Mouse (Mus musculus): ENCODE measurements at regions not wholly inside any gene's neighbourhood (a gene's known extent, or its start where the extent isn't known, plus 50 kb on each side); places are given as distances from the start of the nearest gene placed in this dataset.
A peak's percentile ranks its signal among the peaks of the same experiment; 100 is the strongest.

GRCm38 (mm10) chr13:90515773-90516503 is 389.2 kb downstream of the Atp6ap1l start:
- TF ChIP-seq CTCF (conservative IDR thresholded peaks at IDR 0.05; ENCODE audit: insufficient read depth, insufficient read length, low read depth, low read length) (peak; percentile 22; the same call in 1 of the 2 replicates), POLR2A (IDR thresholded peaks at IDR 0.05; ENCODE audit: low read depth, low read length) (no peak)
- H3K4me3 ChIP-seq (ENCODE audit: insufficient read depth, low read depth, low read length), result no peak overlapping the region
- H3K27ac ChIP-seq (ENCODE audit: insufficient read depth, low read depth, low read length), result 0 out of 2 replicates have a peak overlapping the region, but pooled peaks have one; percentile 12
- no peaks in the 10 kb centered on the region for H3K36me3 ChIP-seq (ENCODE audit: control insufficient read depth, insufficient read depth, low read length)
- 36% methylated on average over 3 of the region's 3 CpGs for WGBS
- DNase-seq, result peak; percentile 88
- peaks cover 4% of the 10 kb centered on the region; the same call in 1 of the 2 replicates for H3K4me1 ChIP-seq (ENCODE audit: control insufficient read depth, insufficient read depth, low read length)
- H3K27me3 ChIP-seq (replicated peaks; ENCODE audit: control insufficient read depth, insufficient read depth, low read length), result no peaks in the 10 kb centered on the region

- H3K4me3 ChIP-seq (ENCODE audit: insufficient read depth, low read depth, low read length), result no peak overlapping the region
- DNase-seq, result no peak
- 68% methylated on average over 4 of the region's 4 CpGs for WGBS
- H3K27me3 ChIP-seq (replicated peaks; ENCODE audit: control insufficient read depth, insufficient read depth, low read length), result no peaks in the 10 kb centered on the region
- TF ChIP-seq POLR2A (IDR thresholded peaks at IDR 0.05; ENCODE audit: low read depth, low read length) (no peak), CTCF (conservative IDR thresholded peaks at IDR 0.05; ENCODE audit: insufficient read depth, insufficient read length, low read depth, low read length) (no peak)
- H3K27ac ChIP-seq (ENCODE audit: insufficient read depth, low read depth, low read length), result no peak overlapping the region
- no peaks in the 10 kb centered on the region for H3K36me3 ChIP-seq (ENCODE audit: control insufficient read depth, insufficient read depth, low read length)
- peaks cover 4% of the 10 kb centered on the region; the same call in 1 of the 2 replicates for H3K4me1 ChIP-seq (ENCODE audit: control insufficient read depth, insufficient read depth, low read length)
Observed at GRCm38 (mm10) chr13:90513867-90514266, 391.3 kb downstream of the Atp6ap1l start.

GRCm38 (mm10) chr13:90512786-90513401 is 392.3 kb downstream of the Atp6ap1l start:
- H3K27me3 ChIP-seq (replicated peaks; ENCODE audit: control insufficient read depth, insufficient read depth, low read length), result no peaks in the 10 kb centered on the region
- no peak for DNase-seq
- no peaks in the 10 kb centered on the region for H3K36me3 ChIP-seq (ENCODE audit: control insufficient read depth, insufficient read depth, low read length)
- peaks cover 4% of the 10 kb centered on the region; the same call in 1 of the 2 replicates for H3K4me1 ChIP-seq (ENCODE audit: control insufficient read depth, insufficient read depth, low read length)
- 77% methylated on average over 2 of the region's 2 CpGs for WGBS
- H3K4me3 ChIP-seq (ENCODE audit: insufficient read depth, low read depth, low read length), result no peak overlapping the region
- TF ChIP-seq POLR2A (IDR thresholded peaks at IDR 0.05; ENCODE audit: low read depth, low read length) (no peak), CTCF (conservative IDR thresholded peaks at IDR 0.05; ENCODE audit: insufficient read depth, insufficient read length, low read depth, low read length) (no peak)
- H3K27ac ChIP-seq (ENCODE audit: insufficient read depth, low read depth, low read length), result no peak overlapping the region

GRCm38 (mm10) chr13:90510479-90510878 is 394.7 kb downstream of the Atp6ap1l start:
- no peak for DNase-seq
- no peaks in the 10 kb centered on the region for H3K4me1 ChIP-seq (ENCODE audit: control insufficient read depth, insufficient read depth, low read length)
- no peak overlapping the region for H3K4me3 ChIP-seq (ENCODE audit: insufficient read depth, low read depth, low read length)
- H3K36me3 ChIP-seq (ENCODE audit: control insufficient read depth, insufficient read depth, low read length), result no peaks in the 10 kb centered on the region
- H3K27me3 ChIP-seq (replicated peaks; ENCODE audit: control insufficient read depth, insufficient read depth, low read length), result no peaks in the 10 kb centered on the region
- H3K27ac ChIP-seq (ENCODE audit: insufficient read depth, low read depth, low read length), result no peak overlapping the region
- WGBS, result 76% methylated on average over 6 of the region's 6 CpGs
- no peak for TF ChIP-seq POLR2A (IDR thresholded peaks at IDR 0.05; ENCODE audit: low read depth, low read length)
- TF ChIP-seq CTCF (conservative IDR thresholded peaks at IDR 0.05; ENCODE audit: insufficient read depth, insufficient read length, low read depth, low read length), result no peak

GRCm38 (mm10) chr13:90503188-90503587 is 402.0 kb downstream of the Atp6ap1l start:
- H3K27ac ChIP-seq (ENCODE audit: insufficient read depth, low read depth, low read length), result no peak overlapping the region
- no peaks in the 10 kb centered on the region for H3K27me3 ChIP-seq (replicated peaks; ENCODE audit: control insufficient read depth, insufficient read depth, low read length)
- H3K4me3 ChIP-seq (ENCODE audit: insufficient read depth, low read depth, low read length), result no peak overlapping the region
- DNase-seq, result peak; percentile 43
- H3K36me3 ChIP-seq (ENCODE audit: control insufficient read depth, insufficient read depth, low read length), result no peaks in the 10 kb centered on the region
- H3K4me1 ChIP-seq (ENCODE audit: control insufficient read depth, insufficient read depth, low read length), result peaks cover 5% of the 10 kb centered on the region
- WGBS, result 69% methylated on average over 2 of the region's 2 CpGs
- no peak for TF ChIP-seq POLR2A (IDR thresholded peaks at IDR 0.05; ENCODE audit: low read depth, low read length)
- no peak for TF ChIP-seq CTCF (conservative IDR thresholded peaks at IDR 0.05; ENCODE audit: insufficient read depth, insufficient read length, low read depth, low read length)

GRCm38 (mm10) chr13:90502141-90502540 is 403.0 kb downstream of the Atp6ap1l start:
- 53% methylated on average over 1 of the region's 1 CpGs for WGBS
- DNase-seq, result peak; percentile 42
- H3K27ac ChIP-seq (ENCODE audit: insufficient read depth, low read depth, low read length), result no peak overlapping the region

GRCm38 (mm10) chr13:90498978-90499377 is 406.2 kb downstream of the Atp6ap1l start:
- Histone ChIP-seq H3K27ac (ENCODE audit: insufficient read depth, low read depth, low read length) (no peak overlapping the region), H3K4me3 (ENCODE audit: insufficient read depth, low read depth, low read length) (no peak overlapping the region), H3K36me3 (ENCODE audit: control insufficient read depth, insufficient read depth, low read length) (no peaks in the 10 kb centered on the region), H3K4me1 (ENCODE audit: control insufficient read depth, insufficient read depth, low read length) (peaks cover 5% of the 10 kb centered on the region), H3K27me3 (replicated peaks; ENCODE audit: control insufficient read depth, insufficient read depth, low read length) (no peaks in the 10 kb centered on the region)
- DNase-seq, result no peak
- 92% methylated on average over 3 of the region's 3 CpGs for WGBS
- no peak for TF ChIP-seq POLR2A (IDR thresholded peaks at IDR 0.05; ENCODE audit: low read depth, low read length)

More at GRCm38 (mm10) chr13:90502141-90502540, 403.0 kb downstream of the Atp6ap1l start:
- no peak for TF ChIP-seq CTCF (conservative IDR thresholded peaks at IDR 0.05; ENCODE audit: insufficient read depth, insufficient read length, low read depth, low read length)
- no peak for TF ChIP-seq POLR2A (IDR thresholded peaks at IDR 0.05; ENCODE audit: low read depth, low read length)
- Histone ChIP-seq H3K4me1 (ENCODE audit: control insufficient read depth, insufficient read depth, low read length) (peaks cover 5% of the 10 kb centered on the region), H3K4me3 (ENCODE audit: insufficient read depth, low read depth, low read length) (no peak overlapping the region), H3K36me3 (ENCODE audit: control insufficient read depth, insufficient read depth, low read length) (no peaks in the 10 kb centered on the region), H3K27me3 (replicated peaks; ENCODE audit: control insufficient read depth, insufficient read depth, low read length) (no peaks in the 10 kb centered on the region)
